Mouse (Mus musculus) CH12.LX (cell line): ENCODE results near the gene Abhd2. TPM values are rescaled to one million over a fixed set of nuclear protein-coding genes. Genes with fewer than 3 reads are reported as not detected.
A peak's percentile ranks its signal among the peaks of the same experiment; 100 is the strongest.

Source experiments
- DNase-seq: peaks from one replicate; pipeline ENCODE4 v3.0.0-alpha.2; 2013; ENCODE audit errors: extremely low read depth
- H3K27ac ChIP-seq: 2 replicates; pipeline ENCODE4 v1.5.1; 2012; ENCODE audit warnings: low read depth, mild to moderate bottlenecking, control low read depth, moderate library complexity; ENCODE audit not compliant: insufficient read depth
- H3K27me3 ChIP-seq: replicated peaks from 2 replicates; pipeline ENCODE3; 2012; ENCODE audit warnings: inconsistent platforms
- H3K36me3 ChIP-seq, 2 experiments: replicated peaks in 1 of 2; 2 replicates each; pipeline versions ENCODE3 to v1.6.1; 2012; ENCODE audit warnings: inconsistent platforms in 1 of 2, low read length in 1 of 2, mild to moderate bottlenecking in 1 of 2, mixed read lengths in 1 of 2, moderate library complexity in 1 of 2; ENCODE audit not compliant: control insufficient read depth in 1 of 2, insufficient read depth in 1 of 2
- H3K4me1 ChIP-seq, 2 experiments: 2 replicates each; pipeline ENCODE4 v1.6.1; 2012; ENCODE audit warnings: inconsistent platforms in 1 of 2, moderate library complexity in 1 of 2; ENCODE audit not compliant: insufficient read depth in 2 of 2, control insufficient read depth in 1 of 2
- H3K4me2 ChIP-seq: 2 replicates; pipeline ENCODE4 v1.6.1; 2012; ENCODE audit warnings: low read depth, mild to moderate bottlenecking, control low read depth; ENCODE audit not compliant: poor library complexity, insufficient read depth, severe bottlenecking
- H3K4me3 ChIP-seq, 3 experiments: fragments of 150-350 bp in 1 of 3; sonication (generic) in 1 of 3; replicated peaks in 1 of 3; 2 replicates each; pipeline versions ENCODE3 to v1.5.1; 2011 to 2012; ENCODE audit warnings: low read depth in 2 of 3, low read length in 2 of 3, mild to moderate bottlenecking in 2 of 3, moderate library complexity in 2 of 3, control low read depth in 1 of 3, improper control_type of control experiment in 1 of 3, inconsistent platforms in 1 of 3, mixed read lengths in 1 of 3; ENCODE audit not compliant: poor library complexity in 1 of 3
- H3K79me2 ChIP-seq: replicated peaks from 2 replicates; pipeline ENCODE4 v1.6.1; 2012; ENCODE audit warnings: mild to moderate bottlenecking, moderate library complexity; ENCODE audit not compliant: control insufficient read depth, poor library complexity, insufficient read depth, severe bottlenecking; ENCODE audit errors: extremely low read depth
- H3K9ac ChIP-seq: 2 replicates; pipeline ENCODE4 v1.6.1; 2012; ENCODE audit warnings: low read depth, mild to moderate bottlenecking, control low read depth, moderate library complexity; ENCODE audit not compliant: insufficient read depth
- H3K9me3 ChIP-seq: replicated peaks from 2 replicates; pipeline ENCODE3; 2012; ENCODE audit warnings: low read length, inconsistent platforms, mixed read lengths
- CHD1 ChIP-seq: IDR thresholded peaks from 2 replicates; pipeline ENCODE4 v1.6.1; 2012; ENCODE audit warnings: low read depth, low read length, improper control_type of control experiment, inconsistent platforms
- CTCF ChIP-seq, 2 experiments: IDR thresholded peaks in 1 of 2; conservative IDR thresholded peaks in 1 of 2; 2 replicates each; pipeline ENCODE4 v1.5.1; 2011 to 2012; ENCODE audit warnings: low read depth in 2 of 2, low read length in 2 of 2, improper control_type of control experiment in 1 of 2, inconsistent platforms in 1 of 2, mild to moderate bottlenecking in 1 of 2, moderate library complexity in 1 of 2
- ELF1 ChIP-seq: IDR thresholded peaks from 2 replicates; pipeline ENCODE4 v1.6.1; 2014; ENCODE audit warnings: low read depth, mild to moderate bottlenecking, inconsistent platforms, low read length, improper control_type of control experiment
- ETS1 ChIP-seq: conservative IDR thresholded peaks from 2 replicates; pipeline ENCODE4 v1.6.1; 2012; ENCODE audit warnings: low read depth, mild to moderate bottlenecking, inconsistent platforms, low read length, improper control_type of control experiment, moderate library complexity
- GABPA ChIP-seq: IDR thresholded peaks from 2 replicates; pipeline ENCODE4 v1.6.1; 2012; ENCODE audit warnings: low read depth, low read length, improper control_type of control experiment, inconsistent platforms; ENCODE audit not compliant: insufficient replicate concordance
- HCFC1 ChIP-seq: IDR thresholded peaks from 2 replicates; pipeline ENCODE4 v1.6.1; 2012; ENCODE audit warnings: low read depth, mild to moderate bottlenecking, inconsistent platforms, low read length, improper control_type of control experiment
- IRF4 ChIP-seq: IDR thresholded peaks from 2 replicates; pipeline ENCODE4 v1.6.1; 2014; ENCODE audit warnings: low read depth, mild to moderate bottlenecking, inconsistent platforms, low read length, improper control_type of control experiment
- JUN ChIP-seq: IDR thresholded peaks from 2 replicates; pipeline ENCODE4 v1.6.1; 2011; ENCODE audit warnings: low read depth, mild to moderate bottlenecking, low read length, improper control_type of control experiment, moderate library complexity; ENCODE audit not compliant: insufficient read depth
- JUND ChIP-seq: conservative IDR thresholded peaks from 2 replicates; pipeline ENCODE4 v1.6.1; 2011; ENCODE audit warnings: low read depth, low read length, improper control_type of control experiment
- MEF2A ChIP-seq: IDR thresholded peaks from 2 replicates; pipeline ENCODE4 v1.6.1; 2014; ENCODE audit warnings: low read depth, mild to moderate bottlenecking, inconsistent platforms, low read length, improper control_type of control experiment, borderline replicate concordance
- MXI1 ChIP-seq: IDR thresholded peaks from 2 replicates; pipeline ENCODE4 v1.6.1; 2011; ENCODE audit warnings: mild to moderate bottlenecking, low read depth, low read length, improper control_type of control experiment
- MYC ChIP-seq: IDR thresholded peaks from 2 replicates; pipeline ENCODE4 v1.6.1; 2011; ENCODE audit warnings: low read depth, mild to moderate bottlenecking, improper control_type of control experiment, low read length
- NELFE ChIP-seq: IDR thresholded peaks from 2 replicates; pipeline ENCODE4 v1.6.1; 2011; ENCODE audit warnings: low read depth, low read length, improper control_type of control experiment
- POLR2A ChIP-seq: IDR thresholded peaks from 2 replicates; pipeline ENCODE4 v1.6.1; 2011; ENCODE audit warnings: low read depth, mild to moderate bottlenecking, improper control_type of control experiment, low read length
- POLR2AphosphoS2 ChIP-seq: IDR thresholded peaks from 2 replicates; pipeline ENCODE4 v1.6.1; 2011; ENCODE audit warnings: low read depth, low read length, improper control_type of control experiment
- RAD21 ChIP-seq: IDR thresholded peaks from 2 replicates; pipeline ENCODE4 v1.6.1; 2011; ENCODE audit warnings: low read depth, mild to moderate bottlenecking, low read length, improper control_type of control experiment, moderate library complexity
- RCOR1 ChIP-seq: conservative IDR thresholded peaks from 2 replicates; pipeline ENCODE4 v1.6.1; 2012; ENCODE audit warnings: low read depth, mild to moderate bottlenecking, inconsistent platforms, low read length, improper control_type of control experiment
- SMC3 ChIP-seq: IDR thresholded peaks from 2 replicates; pipeline ENCODE4 v1.6.1; 2011; ENCODE audit warnings: low read depth, low read length, improper control_type of control experiment
- TCF12 ChIP-seq: IDR thresholded peaks from 2 replicates; pipeline ENCODE4 v1.6.1; 2014; ENCODE audit warnings: low read depth, mild to moderate bottlenecking, inconsistent platforms, low read length, improper control_type of control experiment
- USF2 ChIP-seq: conservative IDR thresholded peaks from 2 replicates; pipeline ENCODE4 v1.6.1; 2011; ENCODE audit warnings: low read depth, low read length, improper control_type of control experiment
- ZC3H11A ChIP-seq: IDR thresholded peaks from 2 replicates; pipeline ENCODE4 v1.6.1; 2012; ENCODE audit warnings: low read depth, mild to moderate bottlenecking, inconsistent platforms, low read length, improper control_type of control experiment
- ZMIZ1 ChIP-seq: IDR thresholded peaks from 2 replicates; pipeline ENCODE4 v1.6.1; 2012; ENCODE audit warnings: low read depth, mild to moderate bottlenecking, inconsistent platforms, low read length, improper control_type of control experiment
- ZNF384 ChIP-seq: IDR thresholded peaks from 2 replicates; pipeline ENCODE4 v1.6.1; 2012; ENCODE audit warnings: low read depth, low read length, improper control_type of control experiment, inconsistent platforms
- dilution Hi-C: fragments of 300-500 bp; cut with MboI; formaldehyde crosslinking; loops from 2 replicates; pipeline ENCODE4 v1.14.3; 2020; ENCODE audit warnings: low sequenced_read_pairs; ENCODE audit not compliant: extremely low pct_unique_long_range_greater_than_20kb, extremely low pct_ligation_motif_present
- in situ Hi-C: fragments of 300-500 bp; cut with MboI; formaldehyde crosslinking; loops from 3 replicates; pipeline ENCODE4 v1.14.3; 2019; ENCODE audit warnings: low sequenced_read_pairs, low pct_ligation_motif_present, low pct_unique_long_range_greater_than_20kb, mixed read lengths
- polyA plus RNA-seq: library from polyadenylated mRNA; unstranded; fragments of >175 nt; gene quantifications from 2 replicates; pipeline ENCODE4 v1.2.1, GENCODE M21; 2012; ENCODE audit warnings: low read depth; ENCODE audit not compliant: insufficient read length
- total RNA-seq, 2 experiments: library from RNA; depleted of rRNA; stranded (reverse); fragments of 300-350 nt in 1 of 2; fragments of >200 nt in 1 of 2; gene quantifications; 2 replicates each; pipeline ENCODE4 v1.2.3; 2012 to 2014

The Abhd2 gene
- total and polyA plus RNA-seq, 3 experiments: 6.0 to 15.4 (median 9.9) TPM

DNA sequence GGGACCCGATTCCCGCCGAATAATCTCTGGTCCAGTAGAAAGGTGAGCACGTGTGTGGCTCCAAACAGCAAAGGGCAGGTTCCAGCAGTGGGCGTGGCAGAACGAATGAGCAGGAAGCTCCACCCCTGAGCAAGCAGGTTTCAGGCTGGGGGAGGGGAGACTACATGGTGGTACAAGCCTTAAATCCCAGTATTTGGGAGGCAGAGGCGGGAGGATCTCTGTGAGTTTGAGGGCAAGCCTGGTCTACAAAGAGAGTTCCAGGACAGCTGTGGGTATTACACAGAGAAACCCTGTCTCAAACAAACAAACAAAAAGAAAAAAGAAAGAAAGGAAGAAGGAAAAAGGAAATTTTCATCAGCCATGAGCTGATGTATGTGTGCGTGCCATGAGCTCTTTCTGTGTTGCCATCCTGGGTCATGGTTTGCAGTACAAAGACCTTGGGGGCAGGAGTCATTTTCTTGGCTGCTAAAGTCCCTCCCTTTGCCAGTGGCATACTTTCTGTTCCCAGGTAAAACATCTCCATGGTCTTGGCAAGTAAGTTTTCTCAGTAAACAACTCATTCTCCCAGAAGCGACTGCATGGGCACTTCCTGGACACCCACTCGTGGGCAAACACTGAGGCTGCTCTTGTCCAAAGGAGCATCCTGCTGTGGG is 46.0 kb upstream of the Abhd2 start:
- Histone ChIP-seq H3K27me3 (peaks cover 8% of the 10 kb centered on the region), H3K79me2 (no peaks in the 10 kb centered on the region)
- DNase-seq: no peak
- no peak for TF ChIP-seq USF2
- no peak for TF ChIP-seq HCFC1
- no peak for TF ChIP-seq RCOR1
- TF ChIP-seq POLR2A: no peak
- TF ChIP-seq ELF1: no peak
- no peak for TF ChIP-seq ZMIZ1
- TF ChIP-seq CTCF (conservative IDR thresholded peaks at IDR 0.05 in 1 of 2, IDR thresholded peaks at IDR 0.05 in 1 of 2; ENCODE audit: low read depth in 2 of 2, low read length in 2 of 2): no peak
- no peak for TF ChIP-seq MYC
- TF ChIP-seq CHD1: no peak
- TF ChIP-seq TCF12: no peak
- no peak for TF ChIP-seq RAD21
- no peak for TF ChIP-seq MEF2A
- no peak for TF ChIP-seq ZC3H11A
- TF ChIP-seq JUND: no peak
- TF ChIP-seq ZNF384: no peak
- TF ChIP-seq POLR2AphosphoS2: no peak
- no peak for TF ChIP-seq GABPA
- no peak for TF ChIP-seq SMC3
- no peak for TF ChIP-seq MXI1
- TF ChIP-seq, all 38 proteins: peak for 0
- Histone ChIP-seq H3K4me3 (no peak overlapping the region), H3K36me3 (no peaks in the 10 kb centered on the region), H3K27ac (no peak overlapping the region), H3K4me1 (no peaks in the 10 kb centered on the region), H3K9ac (no peak overlapping the region), H3K9me3 (no peaks in the 10 kb centered on the region), H3K4me2 (no peak overlapping the region)
- in situ Hi-C loops: loop anchor here (5.0 kb wide), 1 partner anchor 85 kb away; no protein-coding TSS in a partner anchor
- dilution Hi-C loops: no loop called here

DNA sequence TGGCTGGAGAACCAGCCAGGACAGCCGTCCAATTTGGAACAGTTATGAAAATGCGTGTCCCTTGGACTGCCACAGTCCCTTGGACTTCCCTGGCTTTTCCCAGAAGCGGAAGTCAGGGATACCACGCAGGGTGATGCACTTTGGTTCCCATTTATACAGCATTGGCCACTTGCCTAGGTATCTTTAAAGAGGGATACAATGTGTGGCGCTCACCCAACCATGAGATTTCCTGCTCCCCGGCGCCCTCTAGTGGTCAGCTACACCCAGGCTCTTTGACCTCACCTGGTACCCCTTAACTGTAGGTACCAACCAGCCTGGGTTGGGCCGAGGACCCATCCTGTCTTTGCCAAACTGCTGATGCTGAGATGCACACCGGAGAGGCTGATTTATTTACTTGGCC is 44.5 kb upstream of the Abhd2 start:
- Histone ChIP-seq H3K9me3 (no peaks in the 10 kb centered on the region), H3K4me1 (no peaks in the 10 kb centered on the region), H3K27me3 (peaks cover 6% of the 10 kb centered on the region), H3K9ac (no peak overlapping the region), H3K27ac (no peak overlapping the region), H3K4me3 (no peak overlapping the region), H3K4me2 (no peak overlapping the region), H3K79me2 (no peaks in the 10 kb centered on the region), H3K36me3 (no peaks in the 10 kb centered on the region)
- dilution Hi-C loops: no loop called here
- in situ Hi-C loops: loop anchor here (5.0 kb wide), 1 partner anchor 86 kb away; no protein-coding TSS in a partner anchor
- TF ChIP-seq IRF4 (no peak), CTCF (conservative IDR thresholded peaks at IDR 0.05 in 1 of 2, IDR thresholded peaks at IDR 0.05 in 1 of 2; ENCODE audit: low read depth in 2 of 2, low read length in 2 of 2) (peak; percentile 64 to 87), GABPA (no peak), ZMIZ1 (no peak), NELFE (no peak), USF2 (no peak), JUND (no peak), JUN (no peak), SMC3 (peak; percentile 85), ETS1 (no peak), MEF2A (no peak), RAD21 (peak; percentile 68), TCF12 (no peak)
- DNase-seq: peak; percentile 55
